Mouse (Mus musculus) forebrain, embryonic 11.5 days (tissue): ENCODE data around the gene Inpp4a. TPM values are rescaled to one million over a fixed set of nuclear protein-coding genes. Genes with fewer than 3 reads are reported as not detected.

Experiments
- ATAC-seq: fragments of 200-750 bp; cut with Nextera tagmentation; replicated peaks from 2 replicates; pipeline ENCODE4 v1.8.0; 2017; ENCODE audit warnings: moderate TSS enrichment; ENCODE audit not compliant: low FRiP score
- DNase-seq: peaks from one replicate; pipeline ENCODE4 v3.0.0-alpha.2; 2017; ENCODE audit warnings: low spot score
- H3K27ac ChIP-seq: fragments of 300-500 bp; sonication (generic); 2 replicates; pipeline ENCODE4 v1.5.1; 2014; ENCODE audit warnings: low read depth, low read length
- H3K27me3 ChIP-seq: fragments of 300-500 bp; sonication (generic); 2 replicates; pipeline ENCODE4 v1.6.1; 2014; ENCODE audit warnings: mild to moderate bottlenecking, low read length, mixed read lengths; ENCODE audit not compliant: control insufficient read depth, insufficient read depth
- H3K36me3 ChIP-seq: fragments of 300-500 bp; sonication (generic); 2 replicates; pipeline ENCODE4 v1.6.1; 2014; ENCODE audit warnings: mild to moderate bottlenecking, low read length, moderate library complexity, mixed read lengths; ENCODE audit not compliant: control insufficient read depth, insufficient read depth
- H3K4me1 ChIP-seq: fragments of 300-500 bp; sonication (generic); replicated peaks from 2 replicates; pipeline ENCODE4 v1.6.1; 2014; ENCODE audit warnings: low read length, mixed read lengths; ENCODE audit not compliant: control insufficient read depth, insufficient read depth
- H3K4me2 ChIP-seq: fragments of 300-500 bp; sonication (generic); 2 replicates; pipeline ENCODE4 v1.6.1; 2014; ENCODE audit warnings: low read depth, mild to moderate bottlenecking, low read length, moderate library complexity, mixed read lengths; ENCODE audit not compliant: severe bottlenecking
- H3K4me3 ChIP-seq: fragments of 300-500 bp; sonication (generic); 2 replicates; pipeline ENCODE4 v1.5.1; 2014; ENCODE audit warnings: low read depth, low read length
- H3K9ac ChIP-seq: fragments of 300-500 bp; sonication (generic); 2 replicates; pipeline ENCODE4 v1.6.1; 2014; ENCODE audit warnings: low read length
- H3K9me3 ChIP-seq: fragments of 300-500 bp; sonication (generic); 2 replicates; pipeline ENCODE4 v1.6.1; 2016; ENCODE audit warnings: low read length, mixed read lengths; ENCODE audit not compliant: control insufficient read depth
- WGBS: fragments of 180-500 bp; shearing (Covaris S2); extraction: QIAGEN DNeasy Blood & Tissue Kit; methylation state at CpG from one replicate; pipeline ENCODE4 v1.1.7; 2014; 5-methylcytosine and 5-hydroxymethylcytosine counted together
- polyA plus RNA-seq: library from polyadenylated mRNA; unstranded; fragments of >200 nt; fragmentation: Nextera tagmentation; extraction: Ambion mirVana; gene quantifications from 2 replicates; pipeline ENCODE4 v1.2.1, GENCODE M21; 2014

The Inpp4a gene
- polyA plus RNA-seq, 1 experiment from 2014 or later: 16.9 TPM

DNA sequence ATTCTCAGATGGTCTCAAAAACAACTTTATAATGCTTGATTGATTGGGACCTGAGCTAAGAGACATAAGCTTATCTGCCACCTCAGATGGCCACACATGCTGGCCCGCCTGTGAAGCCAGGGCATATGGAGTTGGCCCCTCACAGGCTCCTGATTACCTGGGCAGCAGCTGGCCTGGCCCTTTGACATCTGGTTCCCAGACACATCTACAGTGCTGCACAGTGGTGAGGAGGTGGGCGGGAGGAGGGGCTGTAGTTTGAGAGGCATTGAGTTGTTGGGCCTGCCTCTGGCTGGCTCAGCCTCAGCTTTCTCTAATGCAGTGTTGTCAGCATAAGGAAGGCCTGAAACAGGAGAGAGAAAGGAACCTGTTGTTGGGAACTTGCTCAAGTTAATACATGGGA is 77.1 kb downstream of the Inpp4a start:
- Histone ChIP-seq H3K4me1 (no peaks in the 10 kb centered on the region), H3K4me2 (no peak overlapping the region), H3K9me3 (no peaks in the 10 kb centered on the region), H3K27me3 (no peaks in the 10 kb centered on the region), H3K4me3 (no peak overlapping the region), H3K36me3 (no peaks in the 10 kb centered on the region), H3K9ac (no peak overlapping the region), H3K27ac (no peak overlapping the region)
- DNase-seq (no peak), ATAC-seq (no peak)
- 78% methylated on average over 2 of the region's 2 CpGs for WGBS

GRCm38 (mm10) chr1:37378095-37378494 is 78.4 kb downstream of the Inpp4a start:
- Histone ChIP-seq H3K36me3 (no peaks in the 10 kb centered on the region), H3K9ac (no peak overlapping the region), H3K27me3 (no peaks in the 10 kb centered on the region), H3K4me2 (no peak overlapping the region), H3K9me3 (no peaks in the 10 kb centered on the region), H3K4me3 (no peak overlapping the region), H3K4me1 (no peaks in the 10 kb centered on the region), H3K27ac (no peak overlapping the region)
- 96% methylated on average over 5 of the region's 5 CpGs for WGBS
- no peak for DNase-seq
- no peak for ATAC-seq

DNA sequence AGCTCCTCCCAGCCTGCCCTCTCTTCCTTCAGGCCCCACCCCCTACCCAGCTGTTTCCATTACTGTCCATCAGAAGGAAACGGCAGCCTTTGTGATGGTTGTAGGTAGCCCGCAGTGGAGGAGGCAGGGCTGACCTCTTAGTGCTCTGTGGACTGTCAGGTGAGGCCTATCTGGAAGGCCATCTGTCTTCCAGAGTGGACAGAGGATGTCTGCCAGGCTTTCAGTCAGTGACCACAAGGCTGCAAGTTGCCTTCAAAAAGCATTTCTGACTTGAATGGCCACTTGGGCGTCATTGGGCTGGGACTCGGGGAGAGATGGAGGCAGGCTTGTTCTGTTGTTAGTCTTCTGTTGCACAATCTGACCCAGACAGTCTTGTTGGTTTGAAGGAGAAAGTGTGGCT is 79.9 kb downstream of the Inpp4a start:
- no peak overlapping the region for H3K9ac ChIP-seq
- H3K27me3 ChIP-seq: no peaks in the 10 kb centered on the region
- H3K9me3 ChIP-seq: no peaks in the 10 kb centered on the region
- no peak for DNase-seq
- WGBS: 86% methylated on average over 4 of the region's 4 CpGs
- no peak overlapping the region for H3K4me3 ChIP-seq
- no peak overlapping the region for H3K4me2 ChIP-seq
- no peaks in the 10 kb centered on the region for H3K36me3 ChIP-seq
- no peak for ATAC-seq
- no peak overlapping the region for H3K27ac ChIP-seq
- no peaks in the 10 kb centered on the region for H3K4me1 ChIP-seq

GRCm38 (mm10) chr1:37380913-37381312 is 81.2 kb downstream of the Inpp4a start:
- ATAC-seq: no peak
- WGBS: 97% methylated on average over 5 of the region's 5 CpGs
- Histone ChIP-seq H3K9me3 (no peaks in the 10 kb centered on the region), H3K4me3 (no peak overlapping the region), H3K4me1 (no peaks in the 10 kb centered on the region), H3K9ac (no peak overlapping the region), H3K36me3 (no peaks in the 10 kb centered on the region), H3K4me2 (no peak overlapping the region), H3K27me3 (no peaks in the 10 kb centered on the region), H3K27ac (no peak overlapping the region)
- DNase-seq: no peak

GRCm38 (mm10) chr1:37384304-37384703 is 84.6 kb downstream of the Inpp4a start:
- DNase-seq (no peak), ATAC-seq (no peak)
- Histone ChIP-seq H3K4me2 (no peak overlapping the region), H3K4me1 (no peaks in the 10 kb centered on the region), H3K4me3 (no peak overlapping the region), H3K36me3 (no peaks in the 10 kb centered on the region), H3K9me3 (no peaks in the 10 kb centered on the region), H3K27ac (no peak overlapping the region), H3K9ac (no peak overlapping the region), H3K27me3 (no peaks in the 10 kb centered on the region)
- WGBS: 91% methylated on average over 3 of the region's 3 CpGs

DNA sequence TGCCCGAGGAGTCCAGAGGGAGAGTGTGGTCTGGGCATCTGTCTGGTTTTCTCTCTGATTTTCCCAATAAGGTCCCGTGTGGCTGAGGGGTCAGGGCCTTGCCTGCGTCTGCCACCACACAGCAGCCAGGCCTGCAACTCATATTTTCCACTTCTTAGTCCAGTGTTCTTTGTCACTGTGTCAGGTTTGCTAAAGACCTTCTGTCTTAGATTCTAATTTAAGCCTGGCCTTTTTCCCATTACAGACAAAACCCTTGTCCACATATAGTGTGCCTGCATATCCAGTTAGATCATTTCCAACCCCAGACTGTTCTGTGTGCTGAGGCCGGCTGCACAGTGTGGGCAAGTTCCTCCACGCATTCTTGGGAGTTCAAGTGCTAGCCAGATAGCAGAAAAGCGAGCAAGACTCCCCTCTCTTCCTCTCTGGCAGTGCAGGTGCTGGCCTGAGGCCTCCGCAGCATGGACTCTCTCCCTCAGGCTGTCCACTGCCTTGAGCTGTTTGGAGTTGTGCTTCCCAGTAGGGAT is 86.8 kb downstream of the Inpp4a start:
- no peak overlapping the region for H3K9ac ChIP-seq
- no peak overlapping the region for H3K4me3 ChIP-seq
- WGBS: 80% methylated on average over 7 of the region's 7 CpGs
- no peaks in the 10 kb centered on the region for H3K4me1 ChIP-seq
- H3K4me2 ChIP-seq: no peak overlapping the region
- DNase-seq (no peak), ATAC-seq (no peak)
- H3K27ac ChIP-seq: no peak overlapping the region
- no peaks in the 10 kb centered on the region for H3K27me3 ChIP-seq
- H3K36me3 ChIP-seq: no peaks in the 10 kb centered on the region
- no peaks in the 10 kb centered on the region for H3K9me3 ChIP-seq

- H3K27me3 ChIP-seq: no peaks in the 10 kb centered on the region
- no peaks in the 10 kb centered on the region for H3K9me3 ChIP-seq
- no peak overlapping the region for H3K4me3 ChIP-seq
- H3K4me1 ChIP-seq: no peaks in the 10 kb centered on the region
- H3K36me3 ChIP-seq: no peaks in the 10 kb centered on the region
- no peak overlapping the region for H3K27ac ChIP-seq
- H3K4me2 ChIP-seq: no peak overlapping the region
- ATAC-seq (no peak), DNase-seq (no peak)
- no peak overlapping the region for H3K9ac ChIP-seq
- WGBS: 83% methylated on average over 5 of the region's 5 CpGs
These were observed 93.5 kb downstream of the Inpp4a start for GRCm38 (mm10) chr1:37393174-37393573.

DNA sequence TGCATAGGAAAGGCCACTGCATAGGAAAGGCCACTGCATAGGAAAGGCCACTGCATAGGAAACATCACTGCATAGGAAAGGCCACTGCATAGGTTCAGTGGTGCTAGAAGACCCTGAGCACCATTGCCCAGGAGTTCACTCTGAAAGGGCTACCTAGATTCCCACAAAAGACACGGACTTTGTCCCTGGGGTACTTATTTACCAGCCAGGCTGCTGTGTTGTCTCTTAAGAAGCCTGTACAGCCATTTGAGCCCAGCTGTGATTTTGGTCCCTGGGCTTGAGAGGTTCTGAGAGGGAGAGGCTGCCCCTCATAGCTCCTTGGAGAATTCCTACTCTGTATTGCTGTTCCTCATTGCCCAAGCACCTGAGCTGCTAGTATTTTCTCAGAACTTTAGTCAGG is 96.8 kb downstream of the Inpp4a start:
- no peaks in the 10 kb centered on the region for H3K36me3 ChIP-seq
- H3K4me2 ChIP-seq: no peak overlapping the region
- ATAC-seq (no peak), DNase-seq (no peak)
- H3K9me3 ChIP-seq: no peaks in the 10 kb centered on the region
- H3K9ac ChIP-seq: no peak overlapping the region
- no peak overlapping the region for H3K27ac ChIP-seq
- H3K27me3 ChIP-seq: no peaks in the 10 kb centered on the region
- no peak overlapping the region for H3K4me3 ChIP-seq
- H3K4me1 ChIP-seq: no peaks in the 10 kb centered on the region
- 67% methylated on average over 1 of the region's 1 CpGs for WGBS

DNA sequence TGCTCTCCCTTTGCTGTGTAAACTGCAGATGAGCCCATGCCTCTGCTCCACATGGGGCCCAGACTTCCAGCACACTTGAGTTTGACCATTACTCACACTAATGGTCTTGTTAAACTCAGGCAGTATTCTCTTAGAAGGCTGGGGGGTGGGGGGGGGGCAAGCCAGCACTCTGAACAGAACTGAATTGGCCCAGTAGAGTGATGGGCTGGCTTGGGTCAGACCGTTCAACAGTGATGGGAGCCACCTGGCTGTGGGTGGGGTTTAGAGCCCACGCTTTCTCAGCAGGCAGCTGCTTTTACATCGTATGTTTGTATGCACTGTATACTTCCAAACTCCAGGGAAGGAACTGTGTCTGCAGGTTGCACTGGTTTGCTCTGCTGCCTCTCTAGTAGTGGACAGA is 99.3 kb downstream of the Inpp4a start:
- DNase-seq: no peak
- Histone ChIP-seq H3K36me3 (no peaks in the 10 kb centered on the region), H3K9me3 (no peaks in the 10 kb centered on the region), H3K4me1 (no peaks in the 10 kb centered on the region), H3K27ac (no peak overlapping the region), H3K4me2 (no peak overlapping the region), H3K9ac (no peak overlapping the region), H3K27me3 (no peaks in the 10 kb centered on the region), H3K4me3 (no peak overlapping the region)
- ATAC-seq: no peak
- WGBS: 74% methylated on average over 3 of the region's 3 CpGs
